Mouse (Mus musculus) neural tube, embryonic 10.5 days (tissue): ENCODE data around the gene Pde10a.
A peak's percentile ranks its signal among the peaks of the same experiment; 100 is the strongest.

Source experiments
- DNase-seq: peaks from one replicate; pipeline ENCODE4 v3.0.0-alpha.2; 2017; ENCODE audit warnings: low spot score; ENCODE audit errors: extremely low spot score

Pde10a gene

DNA sequence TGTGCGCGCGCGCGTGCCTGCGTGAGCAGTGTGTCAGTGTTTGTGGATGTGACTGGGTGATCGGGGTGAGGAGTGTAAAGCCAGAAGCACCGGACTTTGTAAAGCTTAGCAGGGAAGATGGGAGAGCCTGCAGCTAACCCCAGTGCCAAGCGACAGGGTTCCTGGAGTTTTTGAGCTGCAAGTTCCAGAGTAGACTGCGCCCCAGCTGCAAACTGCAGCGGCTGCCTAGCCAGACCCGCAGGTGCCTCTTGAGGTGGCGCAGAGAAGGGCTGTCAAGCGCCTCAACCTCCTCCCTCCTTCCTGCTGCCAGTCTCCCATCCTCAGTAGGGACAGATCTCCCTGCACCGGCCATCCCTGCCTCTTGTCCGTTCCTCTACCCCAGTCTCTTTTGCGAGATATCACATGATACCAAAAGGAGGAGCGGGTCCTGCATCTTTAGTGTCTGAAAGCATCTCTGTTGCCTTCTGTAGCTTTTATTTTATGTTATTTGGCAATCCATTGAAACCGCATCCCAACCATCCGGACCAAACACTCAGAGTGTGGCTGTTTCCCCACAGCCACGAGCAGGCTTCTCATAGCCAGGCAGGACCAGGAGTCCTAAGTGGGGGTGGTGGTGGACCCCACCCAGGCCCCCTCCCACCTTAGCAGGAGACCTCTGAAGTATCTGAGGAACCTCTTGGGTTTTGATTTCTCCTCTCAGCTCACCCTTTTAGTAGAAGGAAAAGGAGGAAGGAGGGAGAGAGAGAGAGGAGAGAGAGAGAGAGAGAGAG is 984 bp downstream of the Pde10a start:
- peak; percentile 36 for DNase-seq

DNA sequence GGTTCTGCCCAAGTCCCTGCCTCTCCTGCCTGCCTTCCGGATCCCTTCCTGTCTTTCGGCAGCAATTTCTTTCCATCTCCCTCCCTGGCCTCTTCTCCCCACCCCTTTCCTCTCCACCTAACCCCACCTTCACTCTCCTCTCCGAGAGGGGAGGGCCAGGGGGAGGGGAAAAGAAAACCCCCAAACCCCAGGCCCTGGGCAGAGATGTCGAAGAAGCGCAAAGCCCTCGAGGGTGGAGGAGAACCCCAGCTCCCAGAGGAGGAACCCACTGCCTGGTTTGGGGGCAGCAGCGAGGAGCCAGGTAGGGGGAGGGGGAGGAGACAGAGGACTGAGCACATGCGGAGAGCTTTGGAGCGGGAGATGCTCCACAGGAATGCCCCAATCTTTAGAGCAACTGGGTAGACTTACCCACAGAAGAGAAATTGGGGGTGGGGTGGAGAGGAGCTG is 1.7 kb downstream of the Pde10a start:
- no peak for DNase-seq

DNA sequence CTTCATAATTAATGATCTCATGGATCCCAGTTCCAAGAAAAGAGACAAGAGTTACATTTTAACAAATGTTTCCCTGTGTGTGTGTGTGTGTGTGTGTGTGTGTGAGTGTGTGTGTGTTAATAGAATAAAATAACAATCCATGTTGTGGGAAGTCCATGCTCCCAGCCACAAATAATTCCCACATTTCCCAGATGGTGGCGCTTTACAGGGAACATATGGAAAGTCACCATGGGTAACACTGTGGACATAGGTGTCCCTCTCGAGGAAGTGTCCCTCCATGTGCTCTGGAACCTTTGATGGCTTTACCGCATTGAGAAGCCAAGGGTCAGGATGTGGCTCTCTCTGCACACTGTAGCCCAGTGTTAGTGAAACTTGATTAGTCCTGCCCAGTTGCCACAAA is 3.5 kb downstream of the Pde10a start:
- no peak for DNase-seq

DNA sequence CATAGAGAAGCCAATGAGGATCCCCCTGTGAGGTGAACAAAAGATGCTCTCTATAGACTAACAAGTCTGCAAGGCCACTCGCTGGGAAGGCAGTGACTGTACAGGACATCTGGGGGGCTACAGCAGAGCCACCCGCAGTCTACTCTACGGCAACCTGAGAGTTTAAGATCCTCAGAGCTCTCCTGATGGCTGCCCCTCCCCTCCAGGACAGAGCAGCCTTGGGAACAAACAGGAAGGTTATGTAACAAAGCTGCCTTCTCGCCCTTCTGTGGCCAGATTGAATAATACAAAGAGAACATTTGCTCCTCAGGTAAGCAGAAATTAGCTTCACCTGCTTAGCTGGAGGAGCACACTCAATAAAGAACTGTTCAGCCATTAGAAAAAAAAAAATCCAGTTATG is 7.4 kb downstream of the Pde10a start:
- no peak for DNase-seq

DNA sequence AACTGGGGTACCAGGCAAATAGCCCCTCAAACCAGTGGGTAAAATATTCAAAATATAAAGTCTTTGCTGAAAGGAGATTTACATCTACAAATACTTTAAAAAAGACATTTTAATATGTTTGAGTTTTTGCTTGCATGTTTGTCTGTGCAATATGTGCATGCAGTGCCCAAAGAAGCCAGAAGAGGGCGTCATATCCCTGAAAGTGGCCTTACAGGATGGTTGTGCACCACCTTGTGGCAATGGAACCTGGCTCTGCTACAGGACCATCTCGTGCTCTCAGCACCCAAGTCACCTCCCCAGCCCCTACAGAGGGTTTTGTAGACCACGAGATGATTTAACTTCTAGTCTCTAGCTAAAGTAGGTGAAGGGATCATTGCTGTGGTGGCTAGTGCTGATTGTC is 8.7 kb downstream of the Pde10a start:
- DNase-seq = no peak

DNA sequence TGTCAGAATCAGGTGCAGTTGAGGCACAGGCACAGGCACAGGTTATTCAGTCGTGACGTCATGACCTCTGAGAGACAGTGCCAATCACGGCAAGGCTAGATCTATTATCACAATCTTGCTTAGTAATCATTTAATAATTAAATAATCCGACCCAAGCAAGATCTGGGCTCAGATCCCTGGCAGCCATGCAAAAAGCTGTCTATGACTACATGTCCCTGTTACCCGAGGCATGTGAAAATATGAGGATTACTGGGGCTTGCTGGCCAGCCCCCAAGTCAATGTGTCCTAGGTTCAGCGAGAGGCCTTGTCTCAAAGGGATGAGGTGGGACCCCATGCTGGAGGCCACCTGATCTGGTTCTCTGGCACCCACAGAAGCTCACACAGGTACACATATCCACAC is 11.3 kb downstream of the Pde10a start:
- DNase-seq = no peak

DNA sequence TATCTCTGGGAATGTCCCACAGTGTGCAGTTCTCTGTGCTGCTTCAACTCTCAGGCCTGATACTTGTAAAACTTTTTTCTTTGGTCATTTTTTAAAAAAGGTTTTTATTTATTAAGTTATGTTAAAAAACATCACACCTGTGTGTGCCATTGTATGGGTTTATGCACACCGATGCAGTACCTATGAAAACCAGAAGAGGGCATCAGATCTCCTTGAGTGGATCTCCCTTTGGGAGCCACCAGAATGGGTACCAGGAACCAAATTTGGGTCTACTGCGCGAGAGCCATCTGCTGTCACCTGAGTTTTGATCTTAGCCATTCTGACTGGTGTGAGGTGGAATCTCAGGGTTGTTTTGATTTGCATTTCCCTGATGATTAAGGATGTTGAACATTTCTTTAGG is 12.9 kb downstream of the Pde10a start:
- no peak for DNase-seq

DNA sequence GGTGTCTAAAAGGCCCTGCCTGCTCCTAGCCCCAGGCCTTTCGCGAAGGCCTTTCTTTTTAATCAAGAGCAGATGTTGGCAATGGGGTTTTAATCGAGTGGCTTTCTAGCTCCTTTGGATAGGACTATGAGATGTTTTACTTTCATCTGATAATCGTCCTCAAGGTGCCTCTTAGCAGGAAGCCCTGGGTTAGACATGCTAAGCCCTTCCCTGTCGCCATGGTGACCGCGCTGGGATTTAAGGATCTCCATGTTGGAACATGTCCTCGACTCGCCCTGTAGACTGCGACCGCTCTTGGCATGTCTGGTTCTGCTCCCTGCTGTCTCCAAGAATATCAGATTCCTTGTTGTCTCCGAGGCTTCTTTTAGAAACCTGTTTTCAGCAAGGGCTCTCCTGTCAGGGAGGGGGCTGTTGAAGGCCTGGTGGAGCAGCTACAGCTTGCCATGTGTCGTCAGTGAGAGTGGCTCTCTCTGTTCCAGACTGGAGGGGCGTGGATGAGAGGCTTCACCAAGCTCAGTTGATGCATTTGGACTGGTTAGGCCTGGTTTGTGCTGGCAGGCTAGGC is 16.9 kb downstream of the Pde10a start:
- peak; percentile 24 for DNase-seq

DNA sequence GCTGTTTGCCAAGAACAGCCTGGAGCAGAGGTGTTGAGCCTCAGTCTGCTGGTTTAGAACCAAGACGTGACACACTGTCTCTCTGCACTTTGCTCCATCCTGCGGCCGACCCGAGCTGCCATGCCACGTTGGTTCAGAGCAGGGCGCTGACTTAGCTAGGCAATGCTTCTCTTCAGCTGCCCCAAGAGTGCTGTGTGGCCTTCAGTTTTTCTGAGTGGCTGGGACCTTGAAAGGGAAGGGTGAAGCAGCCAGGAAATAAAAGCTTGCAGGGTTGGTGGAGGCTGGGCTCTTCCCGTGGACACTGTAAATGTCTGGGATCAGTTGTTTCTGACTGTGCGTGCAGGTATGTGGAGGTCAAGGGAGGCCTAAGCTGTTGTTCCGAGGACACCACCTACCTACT is 21.2 kb downstream of the Pde10a start:
- DNase-seq = no peak

DNA sequence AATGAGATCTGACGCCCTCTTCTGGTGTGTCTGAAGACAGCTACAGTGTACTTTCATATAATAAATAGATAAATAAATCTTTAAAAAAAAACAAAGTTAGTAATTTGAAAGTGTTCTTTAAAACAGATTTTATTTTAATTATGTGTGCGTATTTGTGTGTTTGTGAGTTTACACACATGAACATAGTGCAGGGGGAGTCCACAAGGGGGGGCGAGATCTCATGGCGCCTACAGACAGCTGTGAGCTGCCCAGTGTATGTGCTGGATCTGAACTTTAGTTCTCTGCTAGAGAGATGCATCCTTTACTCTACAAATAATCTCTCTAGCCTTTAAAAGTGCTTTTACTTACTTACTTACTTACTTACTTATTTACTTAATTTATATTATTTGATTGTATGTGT is 23.6 kb downstream of the Pde10a start:
- DNase-seq = no peak

DNA sequence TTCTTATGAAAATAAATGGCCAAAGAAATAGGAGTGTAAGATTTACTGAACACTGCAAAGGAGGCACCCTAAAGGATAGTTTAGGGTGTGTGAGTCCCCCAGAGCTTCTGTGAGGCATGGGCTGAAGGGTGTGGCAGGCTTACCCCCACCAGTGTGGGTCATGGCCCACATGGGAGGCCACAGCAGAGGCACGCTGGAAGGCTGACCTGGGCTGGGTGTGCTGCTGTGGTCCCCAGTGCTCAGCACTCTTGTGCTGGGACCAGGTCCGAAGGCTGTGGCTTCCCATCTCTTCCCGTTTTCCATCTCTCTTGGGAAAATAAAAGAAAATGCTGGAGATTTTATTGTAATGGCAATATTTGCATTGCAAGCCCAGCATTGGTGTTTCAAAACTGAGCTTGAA is 26.5 kb downstream of the Pde10a start:
- DNase-seq = no peak

DNA sequence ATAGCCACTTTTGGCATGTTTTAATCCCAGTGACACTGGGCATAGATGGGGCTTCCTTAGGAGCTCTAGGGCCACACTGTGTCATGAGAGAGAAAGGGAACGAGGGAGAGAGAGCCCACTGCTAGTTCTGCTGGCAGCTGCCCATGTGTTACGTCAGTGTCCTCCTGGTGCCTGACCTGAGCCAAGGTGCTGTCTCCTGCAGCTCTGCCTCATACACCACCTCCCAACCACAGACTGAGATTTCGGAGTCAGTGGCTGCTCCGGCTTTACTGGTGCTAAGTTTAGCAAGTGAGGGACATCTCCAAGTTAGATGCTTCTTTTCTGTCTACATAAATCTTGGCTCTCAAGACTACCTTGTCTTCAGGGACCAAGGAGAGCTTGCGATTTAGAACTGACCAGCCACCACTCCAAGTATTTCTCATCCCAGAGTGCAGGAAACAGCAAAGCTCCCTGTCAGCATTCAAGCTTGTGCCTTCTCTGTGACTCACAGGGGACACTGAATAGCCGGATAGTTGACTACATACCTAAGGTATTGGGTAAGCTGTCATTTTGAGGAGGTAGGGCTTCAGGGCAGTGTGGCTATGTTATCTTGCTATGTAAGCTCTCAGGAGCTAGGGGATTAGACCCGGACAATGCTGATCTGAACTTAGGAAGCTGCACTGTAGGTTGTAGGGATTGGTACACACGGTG is 27.3 kb downstream of the Pde10a start:
- DNase-seq = no peak

DNA sequence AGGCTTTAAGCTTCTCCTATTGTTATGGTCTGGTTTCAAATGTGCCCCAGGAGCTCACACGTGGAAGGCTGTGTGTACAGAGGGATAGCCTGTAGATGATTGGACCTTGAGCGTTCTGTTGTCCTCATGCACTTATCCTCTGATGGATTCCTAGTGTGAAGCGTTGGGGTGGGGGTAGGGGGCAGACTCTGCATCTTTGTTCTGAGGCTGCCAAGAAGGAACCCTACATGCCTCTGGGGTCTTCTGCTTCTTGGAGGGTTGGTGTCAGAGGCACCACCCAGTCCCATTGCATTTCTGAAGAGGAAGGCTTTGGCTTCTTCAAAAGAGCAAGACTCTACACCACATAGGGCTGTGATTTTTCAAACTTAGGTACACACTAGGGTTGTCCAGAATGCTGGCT is 28.4 kb downstream of the Pde10a start:
- DNase-seq = no peak

DNA sequence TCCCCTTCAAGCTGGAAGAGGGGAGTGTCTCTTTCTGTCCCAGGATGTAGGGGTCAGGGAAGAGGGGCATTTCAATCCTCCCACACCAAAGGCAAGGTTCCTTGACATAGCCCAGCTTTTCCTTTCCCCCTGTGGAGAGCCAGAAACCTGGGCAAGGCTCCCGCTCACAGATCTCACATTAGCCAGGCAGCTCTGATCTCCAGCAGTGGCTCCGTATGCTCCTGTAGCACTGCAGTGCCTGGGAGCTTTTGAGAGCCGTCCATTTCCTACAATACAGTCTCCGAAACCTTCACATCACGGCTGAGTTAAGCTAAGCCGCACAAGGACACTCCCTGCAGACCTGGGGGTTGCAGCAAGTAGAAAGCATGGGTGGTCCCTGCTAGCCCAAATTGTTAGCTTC is 29.0 kb downstream of the Pde10a start:
- DNase-seq = no peak

DNA sequence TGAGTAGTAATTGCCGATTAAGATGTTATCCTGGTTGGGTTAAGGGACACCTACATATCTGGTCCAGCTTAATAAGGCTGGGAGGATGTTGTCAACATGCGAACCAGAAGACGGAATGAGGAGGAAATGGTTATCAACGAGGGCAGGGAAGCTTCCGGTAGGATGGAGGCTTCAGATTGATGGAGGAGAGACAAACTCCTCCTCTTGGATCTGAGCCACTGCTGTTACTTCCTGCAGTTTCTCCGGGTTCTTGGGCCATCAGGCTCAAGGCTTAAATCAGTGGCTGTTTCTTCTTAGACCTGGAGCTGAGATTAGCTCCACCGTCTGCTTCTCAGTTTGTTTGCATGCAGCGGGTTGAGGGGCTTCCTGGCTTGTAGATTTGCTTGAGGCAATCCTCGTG is 30.6 kb downstream of the Pde10a start:
- no peak for DNase-seq

DNA sequence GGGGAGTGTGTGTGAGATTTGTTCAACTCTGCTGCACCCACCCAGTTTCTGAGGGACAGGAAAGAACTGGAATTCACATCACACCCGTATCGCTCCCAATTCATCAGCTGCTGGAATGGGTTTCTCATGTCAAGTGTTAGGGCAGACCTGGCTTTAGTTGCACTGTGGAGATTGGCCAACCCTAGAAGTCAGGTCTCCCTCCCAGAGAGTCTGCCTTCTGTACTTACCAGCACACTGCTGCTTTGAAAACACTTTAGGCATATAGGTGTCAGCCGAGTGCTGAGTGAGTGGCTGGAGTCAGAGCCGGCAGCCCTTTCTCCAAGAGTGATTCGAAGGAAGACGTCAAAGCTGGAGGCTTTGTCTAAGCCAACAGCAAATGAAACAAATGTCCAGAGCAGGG is 31.1 kb downstream of the Pde10a start:
- no peak for DNase-seq

DNA sequence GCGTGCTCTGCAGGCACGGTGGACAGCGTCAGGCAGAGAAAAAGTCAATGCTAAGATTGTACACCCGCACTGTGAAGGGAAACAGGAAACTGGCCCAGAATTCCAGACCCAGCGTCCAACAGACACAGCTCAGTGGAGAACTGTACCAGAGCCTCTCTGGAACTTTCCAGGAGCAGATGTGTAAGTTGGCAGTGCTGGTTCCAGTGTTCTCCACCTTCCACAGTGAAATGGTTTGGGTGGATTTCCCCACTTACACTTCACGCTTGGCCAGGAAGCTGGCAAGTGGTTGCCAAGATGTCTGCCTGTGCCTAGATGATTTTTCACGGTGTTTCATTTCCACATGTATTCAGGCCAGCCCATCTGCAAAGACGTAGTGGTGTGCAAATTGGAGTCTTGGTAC is 32.8 kb downstream of the Pde10a start:
- DNase-seq = no peak

DNA sequence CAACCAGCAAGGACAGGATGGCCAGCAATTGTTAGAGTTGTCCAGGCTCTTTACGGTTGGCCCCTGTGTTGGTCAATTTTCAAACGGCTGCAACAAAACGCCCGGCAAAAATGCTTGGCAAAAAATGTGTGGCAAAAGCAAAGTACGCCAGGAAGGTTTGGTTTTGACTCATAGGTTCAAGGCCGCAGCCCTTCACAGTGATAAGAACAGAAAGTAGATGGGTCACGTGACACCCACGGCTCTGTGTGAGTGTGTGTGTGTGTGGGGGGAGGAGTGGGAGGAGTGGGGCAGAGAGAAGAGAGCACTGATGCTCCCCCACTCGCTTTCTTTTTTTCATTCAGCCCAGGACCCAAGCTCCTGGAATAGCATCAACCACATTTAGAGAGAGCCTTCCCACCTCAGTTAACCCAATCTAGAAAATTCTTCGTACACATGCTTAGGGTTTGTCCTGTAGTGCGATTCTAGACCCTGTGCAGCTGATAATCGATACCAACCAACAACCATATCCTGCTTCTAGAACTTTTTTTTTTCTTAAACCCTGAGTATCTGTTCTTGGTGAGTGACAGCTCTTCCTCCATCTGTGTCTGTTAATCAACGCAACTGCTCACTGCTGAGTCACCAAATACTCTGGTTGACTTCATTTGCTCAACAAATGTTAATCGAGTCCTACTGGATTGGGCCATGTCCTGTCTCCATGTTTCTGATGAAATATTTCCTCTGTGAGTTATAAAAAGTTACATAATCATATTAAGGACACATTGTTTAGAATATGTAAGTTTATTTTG is 37.1 kb downstream of the Pde10a start:
- DNase-seq = no peak

DNA sequence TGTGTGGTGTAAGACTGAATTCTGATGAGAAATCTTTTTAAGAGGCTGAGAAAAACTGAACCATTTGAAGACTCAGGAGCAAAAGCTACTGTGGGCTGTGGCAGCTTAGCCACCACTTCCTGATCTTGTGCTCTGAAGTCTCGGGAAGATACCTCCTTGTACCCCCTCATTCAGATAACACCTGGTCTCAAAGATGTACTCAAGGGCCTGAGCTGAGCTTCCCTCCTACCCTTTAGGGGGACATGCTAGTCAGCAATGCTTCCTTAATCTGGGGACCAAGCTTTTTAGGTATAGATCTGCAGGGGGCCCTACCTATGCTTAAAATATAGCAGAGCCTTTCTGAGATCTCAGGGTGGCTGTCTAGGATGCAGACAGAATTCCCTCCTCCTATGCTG is 37.7 kb downstream of the Pde10a start:
- DNase-seq = no peak

DNA sequence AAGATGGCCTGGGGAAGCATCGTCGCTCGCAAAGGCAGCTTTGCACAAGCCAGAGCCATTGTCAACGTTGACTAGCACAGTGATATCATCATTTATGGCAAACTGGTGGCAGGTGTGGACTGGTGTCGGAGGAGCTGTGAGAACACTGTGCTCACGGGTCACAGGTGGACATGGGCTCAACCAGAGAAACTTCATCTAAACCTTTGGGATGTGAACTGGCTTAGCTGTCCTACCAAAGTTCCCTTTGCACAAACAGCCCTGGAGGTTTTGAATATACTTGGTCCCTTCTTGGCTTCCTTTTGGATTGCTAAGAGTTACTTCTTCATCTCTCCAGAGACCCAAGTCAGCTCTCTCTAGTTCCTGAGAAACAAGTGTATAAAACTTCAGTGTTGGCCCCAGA is 41.7 kb downstream of the Pde10a start, which contains the start of gene Gm17087:
Gene Gm17087 (minus strand): TSS at position 101 of the 400 bp plus-strand sequence.
- no peak for DNase-seq

DNA sequence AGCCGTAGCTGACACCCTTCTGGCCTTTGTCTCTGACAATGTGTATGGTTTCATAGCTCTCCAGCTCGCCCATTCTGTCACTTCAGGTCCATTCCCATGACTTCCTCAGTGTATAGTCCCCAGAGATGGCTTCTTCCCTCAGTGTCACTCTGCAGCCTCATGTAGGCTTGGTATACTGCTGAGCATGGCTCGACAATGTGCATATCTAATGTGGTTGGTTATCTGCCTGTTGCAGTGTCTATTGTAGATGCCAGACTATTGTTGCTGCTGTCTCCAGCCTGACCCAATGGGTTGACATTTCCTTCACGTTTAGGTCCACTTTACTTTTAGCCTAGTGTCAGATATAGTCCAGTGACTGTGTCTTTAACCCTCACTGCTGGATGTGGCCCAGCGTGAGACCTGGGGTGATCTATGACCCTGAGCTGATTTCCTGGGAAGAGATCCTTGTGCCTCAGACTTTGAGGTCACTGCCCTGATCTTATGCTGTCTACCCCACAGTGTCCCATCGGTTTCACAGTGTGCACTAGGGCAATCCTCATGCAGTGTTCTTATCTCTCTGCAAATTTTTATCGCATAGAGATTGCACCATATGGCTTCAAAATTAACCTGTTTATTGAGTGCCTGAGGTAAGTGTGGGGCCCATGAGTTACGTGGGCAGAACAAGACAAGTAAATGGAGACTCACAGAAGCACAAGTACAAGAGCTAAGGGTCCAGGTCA is 48.5 kb downstream of the Pde10a start:
- DNase-seq = no peak
